Mouse (Mus musculus) heart, embryonic 10.5 days (tissue): ENCODE measurements around the gene Sgk2. TPM values are rescaled to one million over a fixed set of nuclear protein-coding genes. Genes with fewer than 3 reads are reported as not detected.
"Not testable (repeated sequence)": the region's sequence is repeated elsewhere in the genome, so short reads cannot be mapped to it uniquely, and the experiment has no call there.

Source experiments
- DNase-seq: peaks from one replicate; pipeline ENCODE4 v3.0.0-alpha.2; 2017; ENCODE audit warnings: low spot score
- H3K27ac ChIP-seq: fragments of 300-500 bp; sonication (generic); 2 replicates; pipeline ENCODE4 v1.5.1; 2016; ENCODE audit warnings: mild to moderate bottlenecking
- H3K27me3 ChIP-seq: fragments of 300-500 bp; sonication (generic); 2 replicates; pipeline ENCODE4 v1.6.1; 2016; ENCODE audit warnings: mild to moderate bottlenecking; ENCODE audit not compliant: poor library complexity, insufficient read depth, severe bottlenecking
- H3K36me3 ChIP-seq: fragments of 300-500 bp; sonication (generic); 2 replicates; pipeline ENCODE4 v1.6.1; 2016; ENCODE audit warnings: mild to moderate bottlenecking, moderate library complexity
- H3K4me1 ChIP-seq: fragments of 300-500 bp; sonication (generic); 2 replicates; pipeline ENCODE4 v1.6.1; 2016; ENCODE audit warnings: mild to moderate bottlenecking
- H3K4me3 ChIP-seq: fragments of 300-500 bp; sonication (generic); 2 replicates; pipeline ENCODE4 v1.5.1; 2016; ENCODE audit warnings: mild to moderate bottlenecking, moderate library complexity
- H3K9me3 ChIP-seq: fragments of 300-500 bp; sonication (generic); 2 replicates; pipeline ENCODE4 v1.6.1; 2016; ENCODE audit warnings: mild to moderate bottlenecking, moderate library complexity
- WGBS: fragments of 180-500 bp; shearing (Covaris S2); methylation state at CpG from one replicate; pipeline ENCODE4 v1.1.7; 2016; 5-methylcytosine and 5-hydroxymethylcytosine counted together
- polyA plus RNA-seq: library from polyadenylated mRNA; unstranded; fragments of >200 nt; fragmentation: Nextera tagmentation; extraction: Ambion mirVana; gene quantifications from 2 replicates; pipeline ENCODE4 v1.2.1, GENCODE M21; 2016

The Sgk2 gene
- polyA plus RNA-seq, 1 experiment from 2014 or later = 0.28 TPM

- Histone ChIP-seq H3K27me3 (no peaks in the 10 kb centered on the region), H3K4me1 (peaks cover 50% of the 10 kb centered on the region), H3K27ac (no peak overlapping the region), H3K36me3 (peaks cover 6% of the 10 kb centered on the region; the same call in 1 of the 2 replicates), H3K4me3 (no peak overlapping the region), H3K9me3 (no peaks in the 10 kb centered on the region)
- no peak for DNase-seq
- WGBS = 69% methylated on average over 4 of the region's 4 CpGs
These were observed 65.7 kb downstream of the Sgk2 start for GRCm38 (mm10) chr2:163052826-163053225.

- H3K4me1 ChIP-seq = peaks cover 53% of the 10 kb centered on the region
- no peaks in the 10 kb centered on the region for H3K9me3 ChIP-seq
- peak; percentile 98 for DNase-seq
- under 1% methylated on average over 48 of the region's 48 CpGs for WGBS
- peak within 1 kb of the TSS; percentile 86 for H3K4me3 ChIP-seq
- H3K27ac ChIP-seq = peak within 1 kb of the TSS; percentile 93
- no peaks in the 10 kb centered on the region for H3K27me3 ChIP-seq
- 0 out of 2 replicates have a peak, but pooled peaks cover 4% of the 10 kb centered on the region for H3K36me3 ChIP-seq
These were observed 67.3 kb downstream of the Sgk2 start, which contains the start of gene Mybl2 for GRCm38 (mm10) chr2:163054335-163054840. Gene Mybl2 (plus strand): TSS chr2:163054687.

- peak; percentile 80 for DNase-seq
- Histone ChIP-seq H3K9me3 (no peaks in the 10 kb centered on the region), H3K27me3 (no peaks in the 10 kb centered on the region), H3K27ac (peak overlapping the region; percentile 93), H3K36me3 (0 out of 2 replicates have a peak, but pooled peaks cover 4% of the 10 kb centered on the region), H3K4me3 (peak overlapping the region; percentile 86), H3K4me1 (peaks cover 57% of the 10 kb centered on the region)
- under 1% methylated on average over 36 of the region's 38 CpGs for WGBS
These were observed 67.9 kb downstream of the Sgk2 start for GRCm38 (mm10) chr2:163054891-163055494.

GRCm38 (mm10) chr2:163055715-163056114 is 68.6 kb downstream of the Sgk2 start:
- H3K27me3 ChIP-seq = no peaks in the 10 kb centered on the region
- 0 out of 2 replicates have a peak, but pooled peaks cover 4% of the 10 kb centered on the region for H3K36me3 ChIP-seq
- H3K9me3 ChIP-seq = no peaks in the 10 kb centered on the region
- WGBS = 25% methylated on average over 5 of the region's 5 CpGs
- peak overlapping the region; percentile 93 for H3K27ac ChIP-seq
- H3K4me1 ChIP-seq = peaks cover 57% of the 10 kb centered on the region
- H3K4me3 ChIP-seq = peak overlapping the region; percentile 86
- no peak for DNase-seq

GRCm38 (mm10) chr2:163056584-163056983 is 69.5 kb downstream of the Sgk2 start:
- Histone ChIP-seq H3K4me1 (peaks cover 57% of the 10 kb centered on the region), H3K27ac (no peak overlapping the region), H3K4me3 (no peak overlapping the region), H3K27me3 (no peaks in the 10 kb centered on the region), H3K9me3 (no peaks in the 10 kb centered on the region), H3K36me3 (0 out of 2 replicates have a peak, but pooled peaks cover 7% of the 10 kb centered on the region)
- DNase-seq = no peak
- WGBS = 77% methylated on average over 9 of the region's 9 CpGs

- WGBS = 91% methylated on average over 7 of the region's 7 CpGs
- H3K27me3 ChIP-seq, H3K27ac ChIP-seq, DNase-seq, H3K4me3 ChIP-seq, H3K9me3 ChIP-seq: not testable (repeated sequence)
- H3K4me1 ChIP-seq = peaks cover 41% of the 10 kb centered on the region
- H3K36me3 ChIP-seq = peaks cover 26% of the 10 kb centered on the region
These were observed 71.9 kb downstream of the Sgk2 start for GRCm38 (mm10) chr2:163058981-163059380.

GRCm38 (mm10) chr2:163060630-163061029 is 73.5 kb downstream of the Sgk2 start:
- peaks cover 40% of the 10 kb centered on the region for H3K36me3 ChIP-seq
- no peaks in the 10 kb centered on the region for H3K27me3 ChIP-seq
- no peak overlapping the region for H3K27ac ChIP-seq
- DNase-seq = no peak
- 75% methylated on average over 6 of the region's 6 CpGs for WGBS
- no peaks in the 10 kb centered on the region for H3K9me3 ChIP-seq
- H3K4me3 ChIP-seq = no peak overlapping the region
- peaks cover 24% of the 10 kb centered on the region for H3K4me1 ChIP-seq

GRCm38 (mm10) chr2:163061203-163062118 is 74.3 kb downstream of the Sgk2 start:
- H3K9me3 ChIP-seq = no peaks in the 10 kb centered on the region
- WGBS = 79% methylated on average over 8 of the region's 8 CpGs
- no peaks in the 10 kb centered on the region for H3K27me3 ChIP-seq
- peaks cover 48% of the 10 kb centered on the region for H3K36me3 ChIP-seq
- H3K4me3 ChIP-seq = no peak overlapping the region
- peaks cover 16% of the 10 kb centered on the region; the same call in 1 of the 2 replicates for H3K4me1 ChIP-seq
- no peak overlapping the region for H3K27ac ChIP-seq
- DNase-seq = no peak

- Histone ChIP-seq H3K4me1 (peaks cover 14% of the 10 kb centered on the region; the same call in 1 of the 2 replicates), H3K27ac (no peak overlapping the region), H3K36me3 (peaks cover 51% of the 10 kb centered on the region), H3K4me3 (no peak overlapping the region), H3K27me3 (no peaks in the 10 kb centered on the region), H3K9me3 (no peaks in the 10 kb centered on the region)
- WGBS = 84% methylated on average over 6 of the region's 6 CpGs
- no peak for DNase-seq
These were observed 75.0 kb downstream of the Sgk2 start for GRCm38 (mm10) chr2:163062119-163062508.

Other genes with a start within 250 kb of the Sgk2 start
- gene Srsf6, start 55.8 kb upstream of the Sgk2 start, polyA plus RNA-seq = 179 and 208 TPM in 2 replicates
- gene L3mbtl1, start 43.9 kb upstream of the Sgk2 start, polyA plus RNA-seq = 0.07 and 0.15 TPM in 2 replicates
- 40.6 and 45.6 TPM in 2 replicates for gene Ift52, start 30.0 kb downstream of the Sgk2 start, polyA plus RNA-seq
- gene Mybl2, start 67.4 kb downstream of the Sgk2 start, polyA plus RNA-seq = 30.2 and 38.2 TPM in 2 replicates
- gene Gtsf1l, start 100.5 kb downstream of the Sgk2 start, polyA plus RNA-seq = not detected in 2 replicates
- gene Tox2, start 215.8 kb downstream of the Sgk2 start, polyA plus RNA-seq = 1.7 and 2.0 TPM in 2 replicates